Mouse (Mus musculus): ENCODE results near the gene Tmem200a.

DNA sequence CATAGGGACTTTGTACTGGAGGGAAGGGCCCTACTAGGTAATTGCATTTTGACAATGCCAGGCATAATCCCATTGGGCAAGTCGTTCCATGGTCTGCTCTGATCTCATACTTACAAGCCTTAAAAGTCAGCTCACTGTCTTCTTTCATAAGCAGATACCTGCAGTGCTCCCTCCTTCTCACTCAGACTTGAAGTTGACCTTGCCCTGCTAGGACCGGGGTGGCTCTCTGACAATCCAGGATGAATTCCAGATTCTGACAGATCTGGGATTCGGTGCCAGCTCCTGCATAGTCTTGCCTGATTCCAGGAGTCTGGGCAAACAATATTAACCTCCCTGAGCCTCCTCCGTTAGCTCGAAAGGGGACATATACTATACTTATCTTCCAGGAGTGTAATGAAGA lies 6.9 kb downstream of the Tmem200a start:
- TF ChIP-seq GATA1 (IDR thresholded peaks at IDR 0.05; ENCODE audit: borderline replicate concordance, low read length) (no peak), POLR2AphosphoS5 (IDR thresholded peaks at IDR 0.05; ENCODE audit: insufficient replicate concordance, low read depth, low read length) (no peak), CTCF (IDR thresholded peaks at IDR 0.05; ENCODE audit: low read depth, low read length) (no peak), TAL1 (conservative IDR thresholded peaks at IDR 0.05; ENCODE audit: low read depth, low read length) (no peak)
